Mouse (Mus musculus) limb, embryonic 15.5 days (tissue): ENCODE measurements at regions not wholly inside any gene's neighbourhood (a gene's known extent, or its start where the extent isn't known, plus 50 kb on each side); places are given as distances from the start of the nearest gene placed in this dataset.

Experiments used
- ATAC-seq: fragments of 200-750 bp; cut with Nextera tagmentation; 2 replicates; pipeline ENCODE4 v1.8.0; 2017; ENCODE audit warnings: low read depth, moderate TSS enrichment; ENCODE audit not compliant: insufficient number of reproducible peaks, low FRiP score, low TSS enrichment
- H3K27ac ChIP-seq: fragments of 300-500 bp; sonication (generic); 2 replicates; pipeline ENCODE4 v1.5.1; 2015; ENCODE audit warnings: moderate library complexity, mild to moderate bottlenecking, inconsistent platforms
- H3K27me3 ChIP-seq: fragments of 300-500 bp; sonication (generic); 2 replicates; pipeline ENCODE4 v1.6.1; 2015; ENCODE audit warnings: inconsistent platforms
- H3K36me3 ChIP-seq: fragments of 300-500 bp; sonication (generic); 2 replicates; pipeline ENCODE4 v1.6.1; 2015; ENCODE audit warnings: inconsistent platforms
- H3K4me1 ChIP-seq: fragments of 300-500 bp; sonication (generic); 2 replicates; pipeline ENCODE4 v1.6.1; 2015; ENCODE audit warnings: inconsistent platforms
- H3K4me2 ChIP-seq: fragments of 300-500 bp; sonication (generic); 2 replicates; pipeline ENCODE4 v1.6.1; 2015; ENCODE audit warnings: mild to moderate bottlenecking, inconsistent platforms
- H3K4me3 ChIP-seq: fragments of 300-500 bp; sonication (generic); 2 replicates; pipeline ENCODE4 v1.5.1; 2015; ENCODE audit warnings: mild to moderate bottlenecking, inconsistent platforms
- H3K9ac ChIP-seq: fragments of 300-500 bp; sonication (generic); 2 replicates; pipeline ENCODE4 v1.6.1; 2015; ENCODE audit warnings: inconsistent platforms
- H3K9me3 ChIP-seq: fragments of 300-500 bp; sonication (generic); 2 replicates; pipeline ENCODE4 v1.6.1; 2016; ENCODE audit warnings: inconsistent platforms
- WGBS: fragments of 180-500 bp; shearing (Covaris S2); methylation state at CpG from one replicate; pipeline ENCODE4 v1.1.7; 2015; 5-methylcytosine and 5-hydroxymethylcytosine counted together

DNA sequence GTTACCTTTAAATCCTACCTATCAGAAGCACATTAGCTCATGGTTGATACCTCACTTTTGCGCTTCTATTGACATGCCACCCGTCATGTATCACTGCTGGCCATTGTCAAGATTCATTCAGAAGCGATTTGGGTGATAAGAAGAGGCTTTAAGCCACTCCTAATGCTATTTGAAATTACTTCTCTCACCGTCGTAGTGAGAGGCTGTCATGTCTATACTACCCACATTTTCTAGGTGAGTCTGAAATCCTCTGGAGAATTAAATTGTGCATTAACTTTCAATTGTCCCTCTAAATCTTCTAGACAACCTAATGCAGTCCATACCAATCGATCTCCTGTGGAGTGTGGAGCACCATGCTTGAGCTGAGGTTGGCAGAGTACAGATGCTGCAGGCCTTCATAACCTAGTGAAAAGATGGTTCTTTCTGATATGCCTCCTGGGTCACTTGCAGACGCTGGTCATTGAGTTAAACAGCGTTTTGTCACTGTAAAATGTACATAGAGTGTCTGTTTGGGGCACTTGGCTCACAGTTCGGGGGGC lies 312.5 kb downstream of the Hace1 start:
- Histone ChIP-seq H3K27ac (no peak overlapping the region), H3K9ac (no peak overlapping the region), H3K27me3 (no peaks in the 10 kb centered on the region), H3K4me3 (no peak overlapping the region), H3K4me1 (peaks cover 19% of the 10 kb centered on the region), H3K9me3 (no peaks in the 10 kb centered on the region), H3K36me3 (no peaks in the 10 kb centered on the region), H3K4me2 (no peak overlapping the region)
- ATAC-seq: no peak
- WGBS: 85% methylated on average over 9 of the region's 9 CpGs

DNA sequence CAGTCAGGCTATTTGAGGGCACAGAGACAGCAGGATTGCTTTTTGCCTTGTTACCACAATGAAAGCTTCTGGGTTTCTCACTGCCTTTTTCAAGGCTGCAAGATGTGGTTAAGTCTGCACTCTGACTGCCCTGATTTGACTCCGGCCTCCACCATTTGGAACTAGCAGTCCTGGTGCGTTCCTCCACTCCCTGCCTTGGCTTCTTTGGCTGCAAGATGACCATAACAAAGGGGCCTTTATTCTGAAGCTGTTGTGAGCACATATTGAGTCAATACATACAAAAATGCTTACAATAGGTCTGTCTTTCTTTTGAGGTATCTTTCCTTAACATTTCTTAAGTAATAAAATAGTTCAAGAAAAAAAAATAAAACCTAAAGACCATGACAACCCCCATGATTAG lies 314.8 kb downstream of the Hace1 start:
- ATAC-seq: no peak
- no peak overlapping the region for H3K27ac ChIP-seq

DNA sequence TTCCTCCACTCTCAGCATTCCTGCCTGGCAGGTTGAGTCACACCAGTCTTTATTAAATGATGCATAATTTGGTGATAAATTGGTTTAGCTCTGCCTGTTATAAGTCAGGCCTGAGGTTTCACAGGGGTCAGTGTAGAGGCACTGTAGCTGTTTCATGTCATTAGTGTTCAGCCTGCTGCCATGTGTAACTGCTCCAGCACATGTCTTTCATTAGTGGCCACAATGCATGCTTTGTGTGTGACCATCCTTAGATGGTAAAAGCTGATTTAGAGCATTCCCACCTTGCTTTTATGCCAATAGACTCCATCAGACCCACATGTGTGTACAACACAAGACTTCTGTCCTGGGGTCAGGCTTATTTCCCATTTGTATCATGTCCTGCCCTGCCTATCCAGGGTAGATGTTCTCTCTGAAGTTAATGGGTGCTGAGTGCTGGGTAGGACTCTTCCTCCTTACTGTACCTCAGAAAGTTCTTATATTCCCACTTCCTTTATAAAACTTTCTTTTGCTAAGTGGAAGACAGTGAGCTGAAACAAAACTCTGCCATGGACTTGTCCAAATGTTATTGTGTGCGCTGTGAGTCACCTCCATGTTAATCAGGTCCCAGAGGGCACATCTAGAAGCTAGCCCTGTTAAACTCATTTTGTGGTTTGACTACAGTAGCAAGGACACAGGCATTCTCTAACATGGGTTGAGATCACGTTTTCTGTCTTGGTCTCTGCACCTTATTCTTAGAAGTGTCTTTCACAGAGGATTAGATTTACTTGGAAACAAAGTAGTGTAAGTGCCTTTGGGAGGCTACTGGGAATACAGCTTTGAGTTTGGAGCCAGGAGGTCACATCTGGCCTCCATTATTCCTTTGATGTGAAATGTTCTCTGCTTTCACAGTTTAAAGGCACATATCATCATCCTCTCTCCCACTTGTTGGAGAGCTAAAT lies 316.5 kb downstream of the Hace1 start:
- no peak overlapping the region for H3K9ac ChIP-seq
- no peaks in the 10 kb centered on the region for H3K9me3 ChIP-seq
- no peak overlapping the region for H3K4me3 ChIP-seq
- peaks cover 14% of the 10 kb centered on the region for H3K4me1 ChIP-seq
- H3K36me3 ChIP-seq: no peaks in the 10 kb centered on the region
- ATAC-seq: peak; percentile 65; the same call in 1 of the 2 replicates
- H3K4me2 ChIP-seq: no peak overlapping the region
- H3K27ac ChIP-seq: peak overlapping the region; percentile 57
- no peaks in the 10 kb centered on the region for H3K27me3 ChIP-seq
- 14% methylated on average over 2 of the region's 2 CpGs for WGBS

More for the DNA sequence above, 314.8 kb downstream of the Hace1 start:
- Histone ChIP-seq H3K27me3 (no peaks in the 10 kb centered on the region), H3K9me3 (no peaks in the 10 kb centered on the region), H3K4me3 (no peak overlapping the region), H3K4me2 (no peak overlapping the region), H3K9ac (no peak overlapping the region), H3K4me1 (peaks cover 17% of the 10 kb centered on the region), H3K36me3 (no peaks in the 10 kb centered on the region)
- 48% methylated on average over 2 of the region's 2 CpGs for WGBS

DNA sequence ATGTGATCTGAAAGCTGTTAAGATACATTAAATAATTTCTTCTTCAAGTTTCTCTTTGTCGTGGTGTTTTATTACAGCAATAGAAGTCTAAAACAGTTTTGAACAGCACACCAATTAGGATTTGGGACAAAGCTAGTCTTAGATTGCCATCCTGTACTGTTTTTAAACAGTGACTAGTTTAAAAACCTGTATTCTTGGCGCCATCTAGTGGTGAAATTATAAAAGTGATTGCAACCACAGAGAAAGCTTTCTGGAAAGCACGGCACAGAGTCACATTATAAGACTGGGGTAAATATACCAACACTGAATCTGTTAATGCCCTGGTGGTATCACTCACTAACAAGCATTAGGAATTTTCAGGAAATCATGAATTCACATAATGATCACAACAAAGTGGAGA lies 339.3 kb downstream of the Hace1 start:
- no peak for ATAC-seq
- 18% methylated on average over 3 of the region's 3 CpGs for WGBS
- H3K36me3 ChIP-seq: no peaks in the 10 kb centered on the region
- no peaks in the 10 kb centered on the region for H3K27me3 ChIP-seq
- H3K4me2 ChIP-seq: no peak overlapping the region
- no peaks in the 10 kb centered on the region for H3K9me3 ChIP-seq
- H3K4me1 ChIP-seq: no peaks in the 10 kb centered on the region
- no peak overlapping the region for H3K27ac ChIP-seq
- no peak overlapping the region for H3K9ac ChIP-seq
- H3K4me3 ChIP-seq: no peak overlapping the region

DNA sequence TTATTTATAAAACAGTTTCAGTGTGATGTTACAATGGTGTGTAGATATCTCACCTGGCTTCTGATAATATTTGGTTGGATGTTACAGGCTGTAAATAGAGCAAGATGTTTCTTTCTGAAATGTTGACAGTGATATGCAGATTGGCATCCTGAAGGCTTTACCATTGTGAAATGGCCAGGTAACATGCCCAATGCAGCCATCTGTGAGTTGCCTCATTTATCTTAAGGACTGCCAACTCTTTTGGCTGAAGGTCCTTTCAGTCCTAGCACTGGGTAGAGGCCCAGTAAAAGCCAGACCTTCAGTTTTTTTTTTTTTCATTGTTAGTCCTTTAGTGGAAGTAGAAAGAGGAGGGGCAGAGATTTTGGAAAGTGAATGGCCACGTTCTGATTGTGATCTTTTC lies 348.1 kb downstream of the Hace1 start:
- Histone ChIP-seq H3K4me2 (no peak overlapping the region), H3K27ac (no peak overlapping the region), H3K36me3 (no peaks in the 10 kb centered on the region), H3K9ac (no peak overlapping the region), H3K27me3 (no peaks in the 10 kb centered on the region), H3K4me3 (no peak overlapping the region), H3K4me1 (no peaks in the 10 kb centered on the region), H3K9me3 (no peaks in the 10 kb centered on the region)
- no peak for ATAC-seq
- 59% methylated on average over 1 of the region's 1 CpGs for WGBS

DNA sequence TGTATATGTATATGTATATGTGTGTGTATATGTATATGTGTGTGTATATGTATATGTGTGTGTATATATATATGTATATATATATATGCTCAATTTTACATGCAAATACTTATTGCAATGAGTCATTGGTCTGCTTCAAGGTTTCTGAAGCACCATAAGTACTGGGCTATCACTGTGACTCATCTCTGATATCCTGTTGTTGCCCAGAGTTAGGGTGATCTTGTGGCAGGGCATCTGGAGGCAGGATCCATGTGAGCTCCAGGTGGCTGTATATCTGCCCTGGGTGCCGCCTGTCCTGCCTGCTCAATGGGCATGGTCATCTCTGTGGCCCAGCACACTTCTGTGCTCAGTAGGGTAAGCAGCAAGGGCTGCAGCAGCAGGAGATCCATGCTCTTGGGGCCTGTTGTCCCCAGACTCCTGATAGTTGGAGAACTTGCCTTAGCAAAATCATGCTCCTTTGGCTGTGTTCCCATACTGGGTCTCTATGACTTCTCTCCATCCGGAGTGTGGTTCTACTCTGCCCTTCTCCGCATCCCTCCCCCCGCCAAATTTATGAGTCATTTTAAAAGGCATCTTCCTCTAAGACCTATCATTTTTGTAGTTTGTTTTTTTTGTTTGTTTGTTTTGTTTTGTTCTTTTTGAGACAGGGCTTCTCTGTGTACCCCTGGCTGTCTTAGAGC lies 356.1 kb downstream of the Hace1 start:
- Histone ChIP-seq H3K4me2 (no peak overlapping the region), H3K27me3 (no peaks in the 10 kb centered on the region), H3K9me3 (no peaks in the 10 kb centered on the region), H3K27ac (no peak overlapping the region), H3K9ac (no peak overlapping the region), H3K36me3 (no peaks in the 10 kb centered on the region), H3K4me1 (no peaks in the 10 kb centered on the region), H3K4me3 (no peak overlapping the region)
- no peak for ATAC-seq
- 89% methylated on average over 4 of the region's 4 CpGs for WGBS

DNA sequence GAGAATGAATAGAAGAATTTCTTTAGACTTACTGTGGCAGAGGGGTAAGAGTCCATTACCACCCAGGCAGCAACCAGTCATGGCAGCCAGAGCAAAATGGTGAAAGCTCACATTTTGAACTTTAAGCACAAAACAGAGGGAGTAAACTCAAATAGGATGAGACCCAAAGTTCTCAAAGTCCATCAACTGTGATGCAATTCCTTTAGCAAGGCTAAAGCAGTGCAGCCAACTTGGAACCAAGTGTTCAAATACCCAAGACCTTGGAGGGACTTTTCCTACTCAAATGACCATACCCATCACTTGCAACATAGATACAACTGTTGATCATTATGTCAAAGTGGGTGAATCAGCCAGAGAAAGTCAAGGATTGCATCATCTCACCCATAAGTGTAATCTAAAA lies 380.1 kb downstream of the Hace1 start:
- H3K9ac ChIP-seq: no peak overlapping the region
- no peaks in the 10 kb centered on the region for H3K9me3 ChIP-seq
- H3K4me1 ChIP-seq: no peaks in the 10 kb centered on the region
- H3K4me3 ChIP-seq: no peak overlapping the region
- H3K27me3 ChIP-seq: no peaks in the 10 kb centered on the region
- H3K36me3 ChIP-seq: no peaks in the 10 kb centered on the region
- ATAC-seq: no peak
- H3K27ac ChIP-seq: no peak overlapping the region
- no peak overlapping the region for H3K4me2 ChIP-seq

DNA sequence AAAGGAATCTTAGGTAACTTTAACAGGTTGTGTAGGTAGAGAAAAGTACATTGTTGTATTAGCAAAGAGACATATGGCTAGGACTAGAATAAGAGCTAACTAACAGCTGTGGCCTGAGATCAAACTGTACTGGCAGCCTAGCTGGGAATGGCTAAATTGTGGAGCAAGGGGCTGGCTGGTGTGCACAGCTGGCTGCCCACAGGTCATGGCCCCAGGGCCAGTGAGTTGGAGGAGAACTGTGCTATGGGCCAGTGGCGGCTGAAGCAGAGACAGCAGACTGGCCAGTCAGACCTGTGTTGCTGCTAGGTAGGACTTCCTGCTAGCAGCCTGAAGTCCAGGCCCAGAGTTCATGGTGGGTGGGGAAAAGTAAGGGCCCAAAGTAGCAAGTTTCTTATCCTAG lies 394.6 kb downstream of the Hace1 start:
- H3K4me3 ChIP-seq: no peak overlapping the region
- H3K27ac ChIP-seq: no peak overlapping the region
- H3K36me3 ChIP-seq: no peaks in the 10 kb centered on the region
- WGBS: 65% methylated on average over 1 of the region's 1 CpGs
- H3K9ac ChIP-seq: no peak overlapping the region
- no peak overlapping the region for H3K4me2 ChIP-seq
- no peaks in the 10 kb centered on the region for H3K27me3 ChIP-seq
- no peaks in the 10 kb centered on the region for H3K9me3 ChIP-seq
- no peaks in the 10 kb centered on the region for H3K4me1 ChIP-seq
- ATAC-seq: no peak

DNA sequence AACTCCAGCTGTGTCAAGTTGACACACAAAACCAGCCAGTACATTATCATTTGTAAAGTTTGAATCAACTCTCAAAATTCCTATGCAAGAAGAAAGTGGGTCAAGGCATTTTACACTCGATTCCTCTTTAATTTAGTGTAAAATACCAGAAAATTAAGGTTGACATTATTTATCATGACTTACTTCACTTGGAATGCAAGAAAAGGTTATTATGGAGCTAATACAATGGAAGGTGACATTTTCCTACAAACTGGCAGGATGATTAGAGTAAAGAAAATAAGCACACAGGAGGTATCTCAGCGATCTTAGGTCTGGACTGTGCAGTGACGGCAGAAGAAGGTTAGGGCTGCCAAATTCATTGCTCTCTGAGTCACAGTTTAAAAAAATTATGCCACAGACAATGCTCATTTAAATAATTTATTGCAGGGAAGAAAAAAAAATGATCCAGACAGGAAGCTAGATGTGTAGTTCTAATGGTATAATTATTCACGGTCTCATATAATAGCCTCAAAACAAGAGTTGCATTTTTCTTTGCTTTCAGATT lies 405.2 kb downstream of the Hace1 start:
- WGBS: 60% methylated on average over 4 of the region's 4 CpGs

DNA sequence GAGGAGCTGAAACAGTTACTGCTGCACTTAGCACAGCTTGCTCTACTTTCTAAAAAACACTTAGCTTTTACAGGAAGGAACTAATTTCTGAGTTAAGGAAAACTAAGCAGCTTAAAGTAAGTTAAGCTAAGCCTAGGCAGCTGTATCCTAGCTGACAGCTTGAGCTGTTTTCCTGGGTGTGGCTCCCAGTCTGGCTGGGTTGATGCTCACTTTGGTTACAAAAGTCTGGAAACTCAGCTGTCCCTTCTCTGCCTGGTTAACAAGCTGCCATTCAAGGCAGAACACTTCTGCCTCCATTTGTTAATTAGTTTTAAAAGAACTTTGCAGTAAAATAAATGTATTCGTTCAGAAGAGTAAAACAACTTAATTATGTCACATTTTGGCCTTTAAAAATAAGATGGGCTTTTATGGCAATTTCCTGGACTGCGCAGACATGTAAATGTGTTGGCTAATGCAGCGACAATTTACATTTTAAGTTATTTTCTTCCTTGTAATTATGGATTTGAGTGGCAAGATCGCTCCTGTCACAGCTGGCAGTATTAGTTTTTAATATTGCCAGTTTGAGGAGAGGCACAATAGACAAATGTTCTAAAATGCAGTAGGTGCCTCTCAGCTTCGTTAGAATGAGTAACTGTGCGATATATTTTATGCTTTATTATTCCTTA lies 406.2 kb downstream of the Hace1 start:
- Histone ChIP-seq H3K27ac (no peak overlapping the region), H3K27me3 (no peaks in the 10 kb centered on the region), H3K9ac (no peak overlapping the region), H3K4me2 (no peak overlapping the region), H3K9me3 (no peaks in the 10 kb centered on the region), H3K36me3 (no peaks in the 10 kb centered on the region), H3K4me1 (no peaks in the 10 kb centered on the region), H3K4me3 (no peak overlapping the region)
- WGBS: 67% methylated on average over 6 of the region's 6 CpGs
- ATAC-seq: no peak

More for the DNA sequence above, 405.2 kb downstream of the Hace1 start:
- no peak overlapping the region for H3K4me3 ChIP-seq
- no peaks in the 10 kb centered on the region for H3K4me1 ChIP-seq
- no peaks in the 10 kb centered on the region for H3K9me3 ChIP-seq
- H3K27me3 ChIP-seq: no peaks in the 10 kb centered on the region
- no peak overlapping the region for H3K4me2 ChIP-seq
- no peak overlapping the region for H3K9ac ChIP-seq
- H3K36me3 ChIP-seq: no peaks in the 10 kb centered on the region
- no peak for ATAC-seq
- no peak overlapping the region for H3K27ac ChIP-seq

DNA sequence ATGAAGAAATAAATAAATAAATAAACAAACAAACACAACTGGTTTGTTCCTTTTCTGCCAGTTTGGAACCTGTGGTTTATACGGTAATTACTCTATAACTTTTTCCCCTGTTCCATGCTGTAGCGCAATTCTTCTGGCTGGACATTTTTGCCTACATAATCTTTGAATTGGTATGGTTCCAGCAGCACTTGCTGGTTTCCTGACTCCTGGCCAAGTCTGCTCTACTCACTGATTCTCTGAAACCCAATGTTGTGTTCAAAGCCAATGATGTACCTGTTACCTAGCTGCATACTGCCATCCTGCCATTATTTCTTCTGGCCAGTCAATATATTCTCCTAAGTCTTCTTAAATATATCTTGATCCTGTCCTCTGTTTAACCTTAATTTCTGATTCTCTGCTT lies 408.7 kb downstream of the Hace1 start:
- H3K4me1 ChIP-seq: no peaks in the 10 kb centered on the region
- 69% methylated on average over 2 of the region's 2 CpGs for WGBS
- ATAC-seq: no peak
- no peak overlapping the region for H3K4me3 ChIP-seq
- H3K9ac ChIP-seq: no peak overlapping the region
- H3K4me2 ChIP-seq: no peak overlapping the region
- no peaks in the 10 kb centered on the region for H3K36me3 ChIP-seq
- no peak overlapping the region for H3K27ac ChIP-seq
- no peaks in the 10 kb centered on the region for H3K27me3 ChIP-seq
- H3K9me3 ChIP-seq: no peaks in the 10 kb centered on the region
